Mouse (Mus musculus): ENCODE results near the gene Tmem121b. TPM values are rescaled to one million over a fixed set of nuclear protein-coding genes. Genes with fewer than 3 reads are reported as not detected.

Gene Tmem121b
- polyA plus RNA-seq, 1 experiment from 2014 or later, result 3.0 TPM

Other genes starting within 250 kb of the Tmem121b start
- gene D330020A13Rik, start 199.4 kb downstream of the Tmem121b start, polyA plus RNA-seq (2015; fragmentation: Nextera tagmentation; extraction: Ambion mirVana), result not detected in 2 replicates
- gene B4galnt3, start 199.2 kb downstream of the Tmem121b start, polyA plus RNA-seq (2015; fragmentation: Nextera tagmentation; extraction: Ambion mirVana), result 0.06 and 0.09 TPM in 2 replicates
- gene Kdm5a, start 129.7 kb downstream of the Tmem121b start, polyA plus RNA-seq (2015; fragmentation: Nextera tagmentation; extraction: Ambion mirVana), result 54.0 and 58.4 TPM in 2 replicates
- gene Ccdc77, start 129.4 kb downstream of the Tmem121b start, polyA plus RNA-seq (2015; fragmentation: Nextera tagmentation; extraction: Ambion mirVana), result 16.0 and 16.9 TPM in 2 replicates
- 2.9 and 4.4 TPM in 2 replicates for gene Il17ra, start 30.6 kb downstream of the Tmem121b start, polyA plus RNA-seq (2015; fragmentation: Nextera tagmentation; extraction: Ambion mirVana)
- 14.5 and 15.3 TPM in 2 replicates for gene Hdhd5, start 37.5 kb upstream of the Tmem121b start, polyA plus RNA-seq (2015; fragmentation: Nextera tagmentation; extraction: Ambion mirVana)
- 5.6 and 7.6 TPM in 2 replicates for gene Cecr2, start 172.6 kb upstream of the Tmem121b start, polyA plus RNA-seq (2015; fragmentation: Nextera tagmentation; extraction: Ambion mirVana)